ENCODE assay signal across 24 mouse cellular contexts in the genomic region with DNA sequence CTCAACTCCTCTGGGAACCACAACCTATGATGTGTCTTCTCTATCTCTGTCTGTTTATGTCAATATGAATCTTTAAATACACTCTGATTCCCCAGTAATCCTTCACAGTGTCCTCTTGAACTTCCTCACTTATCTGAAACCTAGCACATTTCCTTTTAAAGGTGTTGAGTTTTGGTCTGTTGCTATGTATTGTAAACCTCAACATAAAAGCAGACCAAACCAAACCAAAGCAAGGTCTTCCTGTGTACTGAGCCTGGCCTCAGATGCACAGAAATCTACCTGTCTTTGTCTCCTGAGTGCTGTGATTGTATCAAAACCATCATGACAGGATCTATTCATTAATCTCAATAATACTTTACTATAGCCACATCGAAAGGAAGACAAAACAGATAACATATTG. TPM values are rescaled to one million over a fixed set of nuclear protein-coding genes. Genes with fewer than 3 reads are reported as not detected.
DNase-seq lines count a peak whose midpoint lies in the region; ATAC-seq and TF ChIP-seq lines count a peak whose summit lies in the region.
"Had no signal": no experiment of that assay in that cellular context is flagged by ENCODE, and none has a peak within 500 bp of the region (broad histone marks: within the 10 kb centered on the region; RNA-seq: fewer than 3 reads in every experiment).

No protein-coding gene starts in this region.

- H3K4me2 ChIP-seq in liver, postnatal 0 days (ENCODE audit: low read depth, low read length), result no peak overlapping the region
- no peak overlapping the region for H3K4me2 ChIP-seq in heart, embryonic 12.5 days
- H3K4me2 ChIP-seq: embryonic facial prominence, embryonic 13.5 days; forebrain, embryonic 13.5 days; heart, embryonic 13.5 days; hindbrain, embryonic 15.5 days had no signal

- no peaks in the 10 kb centered on the region for H3K79me2 ChIP-seq in liver, adult 2 months (ENCODE audit: control insufficient read depth, insufficient read depth, low read length)

- no peaks in the 10 kb centered on the region for H3K9me3 ChIP-seq in liver, postnatal 0 days (ENCODE audit: low read length)
- no peaks in the 10 kb centered on the region; the same call in 1 of the 2 replicates for H3K9me3 ChIP-seq in heart, embryonic 12.5 days (replicated peaks)
- H3K9me3 ChIP-seq: embryonic facial prominence, embryonic 13.5 days; forebrain, embryonic 13.5 days; hindbrain, embryonic 15.5 days had no signal

- no peaks in the 10 kb centered on the region for H3K27me3 ChIP-seq in liver, adult 2 months (ENCODE audit: control insufficient read depth, insufficient read depth, low read length)
- no peaks in the 10 kb centered on the region for H3K27me3 ChIP-seq in liver, postnatal 0 days (ENCODE audit: insufficient read depth, low read length)
- no peaks in the 10 kb centered on the region for H3K27me3 ChIP-seq in heart, embryonic 12.5 days (replicated peaks)
- H3K27me3 ChIP-seq: embryonic facial prominence, embryonic 13.5 days; forebrain, embryonic 13.5 days; heart, embryonic 13.5 days; hindbrain, embryonic 15.5 days had no signal

- no peak overlapping the region for H3K4me3 ChIP-seq in liver, adult 2 months (ENCODE audit: insufficient read depth, low read depth, low read length)
- H3K4me3 ChIP-seq in liver, postnatal 0 days (ENCODE audit: low read depth, low read length), result no peak overlapping the region
- H3K4me3 ChIP-seq in heart, embryonic 12.5 days, result no peak overlapping the region
- H3K4me3 ChIP-seq: embryonic facial prominence, embryonic 13.5 days; forebrain, embryonic 13.5 days; gastrocnemius, adult 2 months; heart, embryonic 13.5 days; hindbrain, embryonic 15.5 days had no signal

- H3K27ac ChIP-seq in liver, adult 2 months (replicated peaks; ENCODE audit: insufficient read depth, low read depth, low read length), result no peak overlapping the region
- H3K27ac ChIP-seq in liver, postnatal 0 days (ENCODE audit: low read depth), result no peak overlapping the region
- H3K27ac ChIP-seq in heart, embryonic 12.5 days (ENCODE audit: poor library complexity, severe bottlenecking), result no peak overlapping the region
- H3K27ac ChIP-seq: embryonic facial prominence, embryonic 13.5 days; forebrain, embryonic 13.5 days; gastrocnemius, adult 2 months; heart, embryonic 13.5 days; hindbrain, embryonic 15.5 days had no signal

- no peaks in the 10 kb centered on the region for H3K4me1 ChIP-seq in liver, adult 2 months (ENCODE audit: control insufficient read depth, insufficient read depth, low read length)
- no peaks in the 10 kb centered on the region for H3K4me1 ChIP-seq in liver, postnatal 0 days (ENCODE audit: insufficient read depth)
- H3K4me1 ChIP-seq in heart, embryonic 12.5 days (replicated peaks), result 0 out of 2 replicates have a peak, but pooled peaks cover 3% of the 10 kb centered on the region
- H3K4me1 ChIP-seq: embryonic facial prominence, embryonic 13.5 days; forebrain, embryonic 13.5 days; heart, embryonic 13.5 days; hindbrain, embryonic 15.5 days had no signal

- DNase-seq in liver, adult 2 months (ENCODE audit: extremely low read depth, low read depth, low spot score), result peak; percentile 10
- no peak for DNase-seq in liver, postnatal 0 days
- DNase-seq in induced T-regulatory cell, adult 2 months (ENCODE audit: low read depth), result peak; percentile 75
- no peak for DNase-seq in right cerebral cortex, postnatal 14 days
- DNase-seq in frontal cortex, postnatal 25 days (ENCODE audit: low spot score in 2 of 2), result no peak
- DNase-seq: adrenal gland, postnatal 14 days; cerebellum, adult 18-20 months; cerebellum, adult 9-11 months; cerebellum, postnatal 36 days; forebrain, postnatal 0 days; gastrocnemius, adult 2 months; gastrocnemius, postnatal 25 days; heart, postnatal 36 days had no signal

- H3K9ac ChIP-seq in liver, adult 2 months (ENCODE audit: low read depth, low read length), result no peak overlapping the region
- no peak overlapping the region for H3K9ac ChIP-seq in liver, postnatal 0 days (replicated peaks)
- H3K9ac ChIP-seq in heart, embryonic 12.5 days, result no peak overlapping the region
- H3K9ac ChIP-seq: embryonic facial prominence, embryonic 13.5 days; forebrain, embryonic 13.5 days; forebrain, postnatal 0 days; heart, embryonic 13.5 days; hindbrain, embryonic 15.5 days had no signal

- no peak for ATAC-seq in liver, postnatal 0 days
- peak; percentile 14 for ATAC-seq in CD4-positive, CD25-positive, alpha-beta regulatory T cell, adult 4 months
- peak; percentile 32; the same call in 1 of the 2 replicates for ATAC-seq in neutrophil, adult 5-6 weeks (ENCODE audit: extremely low read depth, insufficient number of reproducible peaks, low FRiP score, poor library complexity, severe bottlenecking)
- ATAC-seq in heart, embryonic 12.5 days (ENCODE audit: insufficient number of reproducible peaks, low FRiP score), result no peak
- ATAC-seq: forebrain, embryonic 13.5 days; forebrain, postnatal 0 days had no signal

- TF ChIP-seq EP300 in liver, postnatal 0 days (IDR thresholded peaks at IDR 0.05; ENCODE audit: low read depth), result no peak

- WGBS in liver, adult 2 months, result 76% methylated on average over 1 of the region's 1 CpGs
- 76% methylated on average over 1 of the region's 1 CpGs for WGBS in liver, postnatal 0 days (ENCODE audit: insufficient replicate concordance)
- WGBS in heart, embryonic 12.5 days, result 80% methylated on average over 1 of the region's 1 CpGs

- no peak for TF ChIP-seq POLR2A in liver, adult 2 months (IDR thresholded peaks at IDR 0.05; ENCODE audit: extremely low read depth, insufficient read depth, low read length)

- TF ChIP-seq CTCF in liver, adult 2 months (IDR thresholded peaks at IDR 0.05; ENCODE audit: low read depth, low read length), result no peak
- TF ChIP-seq CTCF in liver, postnatal 0 days (IDR thresholded peaks at IDR 0.05; ENCODE audit: low read depth), result no peak

- H3K36me3 ChIP-seq in liver, adult 2 months (ENCODE audit: control insufficient read depth, insufficient read depth, low read length), result no peaks in the 10 kb centered on the region
- no peaks in the 10 kb centered on the region for H3K36me3 ChIP-seq in liver, postnatal 0 days (replicated peaks; ENCODE audit: insufficient read depth, low read length)
- H3K36me3 ChIP-seq in heart, embryonic 12.5 days, result no peaks in the 10 kb centered on the region
- H3K36me3 ChIP-seq: embryonic facial prominence, embryonic 13.5 days; heart, embryonic 13.5 days; hindbrain, embryonic 15.5 days had no signal

RNA-seq across cellular contexts. Expression of gene Trim5, which starts 2.7 kb away (rescaled TPM):
- total RNA-seq in liver, adult 2 months (2014; rRNA removed), result 1.7 and 2.1 TPM in 2 replicates
- 0.23 and 0.36 TPM in 2 replicates for polyA plus RNA-seq in liver, adult 2 months (2012; rRNA removed)
- polyA plus RNA-seq in liver, postnatal 0 days (2015; fragmentation: Nextera tagmentation; extraction: Ambion mirVana), result 0.63 and 0.92 TPM in 2 replicates
- polyA plus RNA-seq in CD4-positive, CD25-positive, alpha-beta regulatory T cell, adult 4 months (2017; shearing (Covaris generic)), result 10 to 100 TPM; 36.0 to 41.6 TPM
- total RNA-seq in neutrophil, adult 5-6 weeks (2017), result 71.1 and 78.2 TPM in 2 replicates
- polyA plus RNA-seq in heart, embryonic 12.5 days (2016; fragmentation: Nextera tagmentation; extraction: Ambion mirVana), result 0.53 and 0.64 TPM in 2 replicates
- total RNA-seq: ES-E14 had no signal

RNA-seq across cellular contexts. Expression of gene Trim12a, which starts 24.6 kb away (rescaled TPM):
- total RNA-seq in liver, adult 2 months (2014; rRNA removed), result 11.7 and 15.5 TPM in 2 replicates
- polyA plus RNA-seq in liver, adult 2 months (2012; rRNA removed), result 1.6 and 1.7 TPM in 2 replicates
- polyA plus RNA-seq in liver, postnatal 0 days (2015; fragmentation: Nextera tagmentation; extraction: Ambion mirVana), result 5.7 and 6.7 TPM in 2 replicates
- polyA plus RNA-seq in CD4-positive, CD25-positive, alpha-beta regulatory T cell, adult 4 months (2017; shearing (Covaris generic)), result 100 to 1,000 TPM; 162 to 190 TPM
- total RNA-seq in neutrophil, adult 5-6 weeks (2017), result 518 and 540 TPM in 2 replicates
- polyA plus RNA-seq in heart, embryonic 12.5 days (2016; fragmentation: Nextera tagmentation; extraction: Ambion mirVana), result 10.0 and 11.8 TPM in 2 replicates
- total RNA-seq: ES-E14 had no signal

RNA-seq across cellular contexts. Expression of gene Trim34b, which starts 38.6 kb away (rescaled TPM):
- 0.09 TPM in 1 of 2 replicates, not detected in the other for total RNA-seq in liver, adult 2 months (2014; rRNA removed)
- polyA plus RNA-seq in liver, adult 2 months (2012; rRNA removed), result 0.76 and 1.3 TPM in 2 replicates
- 0.24 TPM in 1 of 2 replicates, not detected in the other for polyA plus RNA-seq in liver, postnatal 0 days (2015; fragmentation: Nextera tagmentation; extraction: Ambion mirVana)
- 1 to 10 TPM; 1.1 to 2.3 TPM for polyA plus RNA-seq in CD4-positive, CD25-positive, alpha-beta regulatory T cell, adult 4 months (2017; shearing (Covaris generic))
- total RNA-seq in neutrophil, adult 5-6 weeks (2017), result 6.8 and 7.2 TPM in 2 replicates
- polyA plus RNA-seq in heart, embryonic 12.5 days (2016; fragmentation: Nextera tagmentation; extraction: Ambion mirVana), result 0.17 TPM in 1 of 2 replicates, not detected in the other
- total RNA-seq: forebrain, postnatal 0 days; gastrocnemius, adult 2 months; granulocyte monocyte progenitor cell, adult 5-6 weeks had no signal
- polyA plus RNA-seq: embryonic facial prominence, embryonic 13.5 days; forebrain, embryonic 13.5 days; forebrain, postnatal 0 days; heart, embryonic 13.5 days; heart, postnatal 0 days; hindbrain, embryonic 11.5 days; hindbrain, embryonic 15.5 days had no signal

RNA-seq across cellular contexts. Expression of gene Trim34a, which starts 46.4 kb away (rescaled TPM):
- total RNA-seq in liver, adult 2 months (2014; rRNA removed), result 8.6 and 11.9 TPM in 2 replicates
- 2.0 and 2.2 TPM in 2 replicates for polyA plus RNA-seq in liver, adult 2 months (2012; rRNA removed)
- 2.6 and 2.8 TPM in 2 replicates for polyA plus RNA-seq in liver, postnatal 0 days (2015; fragmentation: Nextera tagmentation; extraction: Ambion mirVana)
- 10 to 100 TPM; 71.3 to 83.9 TPM for polyA plus RNA-seq in CD4-positive, CD25-positive, alpha-beta regulatory T cell, adult 4 months (2017; shearing (Covaris generic))
- 202 and 211 TPM in 2 replicates for total RNA-seq in neutrophil, adult 5-6 weeks (2017)
- 2.4 TPM in 2 replicates for polyA plus RNA-seq in heart, embryonic 12.5 days (2016; fragmentation: Nextera tagmentation; extraction: Ambion mirVana)

Comparison
In these comparisons a context has a peak if more than half of its experiments do, and no peak if none do; other contexts are left out.
1. DNase-seq: peak in liver, adult 2 months (single experiment) and induced T-regulatory cell, adult 2 months (single experiment); none in liver, postnatal 0 days (single experiment), right cerebral cortex, postnatal 14 days (single experiment) and frontal cortex, postnatal 25 days (0 of 2).
2. ATAC-seq: peak in CD4-positive, CD25-positive, alpha-beta regulatory T cell, adult 4 months (single experiment) and neutrophil, adult 5-6 weeks (single experiment); none in liver, postnatal 0 days (single experiment) and heart, embryonic 12.5 days (single experiment).
3. RNA of gene Trim5, which starts 2.7 kb away (polyA plus RNA-seq): 36.0 to 41.6 TPM in CD4-positive, CD25-positive, alpha-beta regulatory T cell, adult 4 months; 0.63 to 0.92 TPM in liver, postnatal 0 days, 0.53 to 0.64 TPM in heart, embryonic 12.5 days and 0.23 to 0.36 TPM in liver, adult 2 months; every median in the first group is over 10 times any median in the second.
4. RNA of gene Trim12a, which starts 24.6 kb away (polyA plus RNA-seq): 162 to 190 TPM in CD4-positive, CD25-positive, alpha-beta regulatory T cell, adult 4 months; 10.0 to 11.8 TPM in heart, embryonic 12.5 days, 5.7 to 6.7 TPM in liver, postnatal 0 days and 1.6 to 1.7 TPM in liver, adult 2 months; every median in the first group is over 10 times any median in the second.